ENCODE assay signal across 8 mouse cellular contexts in genomic region chr2:170496154-170496930, GRCm38 (mm10). TPM values are rescaled to one million over a fixed set of nuclear protein-coding genes. Genes with fewer than 3 reads are reported as not detected.
DNase-seq lines count a peak whose midpoint lies in the region; ATAC-seq and TF ChIP-seq lines count a peak whose summit lies in the region.

Gene Pfdn4 (plus strand): TSS chr2:170496428.

- no peaks in the 10 kb centered on the region for H3K36me3 ChIP-seq in embryonic facial prominence, embryonic 11.5 days (replicated peaks; ENCODE audit: control insufficient read depth, insufficient read depth, low read depth, low read length)
- H3K36me3 ChIP-seq in heart, postnatal 0 days (replicated peaks; ENCODE audit: control insufficient read depth, insufficient read depth, low read length), result no peaks in the 10 kb centered on the region
- no peaks in the 10 kb centered on the region for H3K36me3 ChIP-seq in midbrain, embryonic 13.5 days

- no peak for TF ChIP-seq EP300 in heart, postnatal 0 days (IDR thresholded peaks at IDR 0.05; ENCODE audit: low read depth)

- peaks cover 37% of the 10 kb centered on the region for H3K27me3 ChIP-seq in embryonic facial prominence, embryonic 11.5 days (ENCODE audit: control insufficient read depth, insufficient read depth, low read length)
- H3K27me3 ChIP-seq in heart, postnatal 0 days (ENCODE audit: control insufficient read depth, insufficient read depth, low read length), result peaks cover 95% of the 10 kb centered on the region
- peaks cover 74% of the 10 kb centered on the region for H3K27me3 ChIP-seq in midbrain, embryonic 13.5 days

- under 1% methylated on average over 46 of the region's 46 CpGs for WGBS in embryonic facial prominence, embryonic 11.5 days
- WGBS in heart, postnatal 0 days, result 2% methylated on average over 46 of the region's 46 CpGs
- 1% methylated on average over 46 of the region's 46 CpGs for WGBS in midbrain, embryonic 13.5 days

- H3K4me2 ChIP-seq in embryonic facial prominence, embryonic 11.5 days (ENCODE audit: low read depth, low read length), result peak within 1 kb of the TSS; percentile 36
- H3K4me2 ChIP-seq in heart, postnatal 0 days (ENCODE audit: low read depth, low read length), result peak within 1 kb of the TSS; percentile 10; the same call in 1 of the 2 replicates
- peak within 1 kb of the TSS; percentile 57 for H3K4me2 ChIP-seq in midbrain, embryonic 13.5 days (replicated peaks)

- H3K4me1 ChIP-seq in embryonic facial prominence, embryonic 11.5 days (ENCODE audit: control insufficient read depth, insufficient read depth, low read length), result peaks cover 6% of the 10 kb centered on the region
- H3K4me1 ChIP-seq in heart, postnatal 0 days (ENCODE audit: control insufficient read depth, insufficient read depth), result no peaks in the 10 kb centered on the region
- peaks cover 28% of the 10 kb centered on the region for H3K4me1 ChIP-seq in midbrain, embryonic 13.5 days (replicated peaks)

- DNase-seq in thymus, postnatal 0 days (ENCODE audit: low spot score), result no peak
- no peak for DNase-seq in thymus, postnatal 36 days
- peak; percentile 68 for DNase-seq in embryonic facial prominence, embryonic 11.5 days (ENCODE audit: low spot score)
- no peak for DNase-seq in heart, postnatal 0 days (ENCODE audit: low spot score)
- DNase-seq in layer of hippocampus, postnatal 36 days, result no peak
- no peak for DNase-seq in right cerebral cortex, postnatal 36 days (ENCODE audit: low spot score in 2 of 2)
- DNase-seq in ovary, adult 18-20 months (ENCODE audit: low spot score), result no peak

- H3K4me3 ChIP-seq in embryonic facial prominence, embryonic 11.5 days (ENCODE audit: low read depth, low read length), result peak within 1 kb of the TSS; percentile 25
- H3K4me3 ChIP-seq in heart, postnatal 0 days (ENCODE audit: low read depth, low read length), result peak within 1 kb of the TSS; percentile 22; the same call in 1 of the 2 replicates
- H3K4me3 ChIP-seq in midbrain, embryonic 13.5 days (replicated peaks), result peak within 1 kb of the TSS; percentile 37

- H3K9ac ChIP-seq in embryonic facial prominence, embryonic 11.5 days (replicated peaks; ENCODE audit: low read length), result no peak within 1 kb of the TSS; the same call in 1 of the 2 replicates
- no peak within 1 kb of the TSS for H3K9ac ChIP-seq in heart, postnatal 0 days (replicated peaks; ENCODE audit: low read depth, low read length)
- 0 out of 2 replicates have a peak within 1 kb of the TSS, but pooled peaks have one; percentile 39 for H3K9ac ChIP-seq in midbrain, embryonic 13.5 days (replicated peaks)

- no peak for ATAC-seq in embryonic facial prominence, embryonic 11.5 days (replicated peaks; ENCODE audit: insufficient number of reproducible peaks, low FRiP score, low TSS enrichment, low read depth)
- ATAC-seq in heart, postnatal 0 days (ENCODE audit: insufficient read depth, low read depth), result no peak
- ATAC-seq in midbrain, embryonic 13.5 days, result 0 out of 2 replicates have a peak, but pooled peaks have one; percentile 17

- no peak within 1 kb of the TSS for H3K27ac ChIP-seq in embryonic facial prominence, embryonic 11.5 days (replicated peaks; ENCODE audit: low read depth, low read length)
- no peak within 1 kb of the TSS for H3K27ac ChIP-seq in heart, postnatal 0 days (ENCODE audit: low read depth)
- H3K27ac ChIP-seq in midbrain, embryonic 13.5 days, result no peak within 1 kb of the TSS

- H3K9me3 ChIP-seq in embryonic facial prominence, embryonic 11.5 days (replicated peaks; ENCODE audit: control insufficient read depth, low read length), result no peaks in the 10 kb centered on the region
- no peaks in the 10 kb centered on the region for H3K9me3 ChIP-seq in heart, postnatal 0 days (replicated peaks; ENCODE audit: control insufficient read depth, low read length)
- H3K9me3 ChIP-seq in midbrain, embryonic 13.5 days, result no peaks in the 10 kb centered on the region

- TF ChIP-seq CTCF in heart, postnatal 0 days (IDR thresholded peaks at IDR 0.05; ENCODE audit: low read depth), result no peak

RNA-seq across cellular contexts. Expression of gene Pfdn4, which starts in this region (rescaled TPM):
- polyA plus RNA-seq in thymus, postnatal 0 days (2015; fragmentation: Nextera tagmentation; extraction: Ambion mirVana), result 95.6 and 102 TPM in 2 replicates
- polyA plus RNA-seq in embryonic facial prominence, embryonic 11.5 days (2014; fragmentation: Nextera tagmentation; extraction: Ambion mirVana), result 115 and 134 TPM in 2 replicates
- total RNA-seq in heart, postnatal 0 days (2014; rRNA removed; ENCODE audit: low replicate concordance), result 11.4 and 30.2 TPM in 2 replicates
- polyA plus RNA-seq in heart, postnatal 0 days (2015; fragmentation: Nextera tagmentation; extraction: Ambion mirVana), result 42.1 and 46.2 TPM in 2 replicates
- total RNA-seq in layer of hippocampus, postnatal 36 days (2021), result 10 to 100 TPM; 31.0 to 31.7 TPM
- 127 and 147 TPM in 2 replicates for polyA plus RNA-seq in midbrain, embryonic 13.5 days (2015; fragmentation: Nextera tagmentation; extraction: Ambion mirVana)
